Mouse (Mus musculus) liver, adult 2 months (tissue): ENCODE measurements around the gene Grik3. TPM values are rescaled to one million over a fixed set of nuclear protein-coding genes. Genes with fewer than 3 reads are reported as not detected.

Experiments
- DNase-seq: peaks from one replicate; pipeline ENCODE4 v3.0.0-alpha.2; 2011; ENCODE audit warnings: low read depth, low spot score; ENCODE audit errors: extremely low read depth
- H3K27ac ChIP-seq: fragments of 200-500 bp; replicated peaks from 2 replicates; pipeline ENCODE4 v1.5.1; 2012; ENCODE audit warnings: low read depth, mild to moderate bottlenecking, control low read depth, inconsistent platforms, low read length; ENCODE audit not compliant: insufficient read depth
- H3K27me3 ChIP-seq: fragments of 200-500 bp; 2 replicates; pipeline ENCODE4 v1.6.1; 2012; ENCODE audit warnings: mild to moderate bottlenecking, moderate library complexity, low read length, inconsistent platforms; ENCODE audit not compliant: control insufficient read depth, insufficient read depth
- H3K36me3 ChIP-seq: fragments of 200-500 bp; 2 replicates; pipeline ENCODE4 v1.6.1; 2012; ENCODE audit warnings: low read length, inconsistent platforms; ENCODE audit not compliant: control insufficient read depth, insufficient read depth
- H3K4me1 ChIP-seq: fragments of 200-500 bp; 2 replicates; pipeline ENCODE4 v1.6.1; 2011; ENCODE audit warnings: low read length; ENCODE audit not compliant: control insufficient read depth, insufficient read depth
- H3K4me3 ChIP-seq: fragments of 200-500 bp; 2 replicates; pipeline ENCODE4 v1.5.1; 2011; ENCODE audit warnings: low read depth, mild to moderate bottlenecking, control low read depth, low read length, moderate library complexity; ENCODE audit not compliant: insufficient read depth
- H3K79me2 ChIP-seq: fragments of 200-500 bp; 2 replicates; pipeline ENCODE4 v1.6.1; 2012; ENCODE audit warnings: inconsistent platforms, mild to moderate bottlenecking, low read length, moderate library complexity; ENCODE audit not compliant: control insufficient read depth, insufficient read depth
- H3K9ac ChIP-seq: fragments of 200-500 bp; 2 replicates; pipeline ENCODE4 v1.6.1; 2012; ENCODE audit warnings: low read depth, mild to moderate bottlenecking, control low read depth, inconsistent platforms, low read length
- CTCF ChIP-seq: fragments of 200-500 bp; IDR thresholded peaks from 2 replicates; pipeline ENCODE4 v1.5.1; 2011; ENCODE audit warnings: low read depth, low read length, control low read depth
- POLR2A ChIP-seq: fragments of 200-500 bp; IDR thresholded peaks from 2 replicates; pipeline ENCODE4 v1.6.1; 2011; ENCODE audit warnings: low read length, control low read depth; ENCODE audit not compliant: insufficient read depth; ENCODE audit errors: extremely low read depth
- WGBS: fragments of 180-500 bp; shearing (Covaris S2); methylation state at CpG from one replicate; pipeline ENCODE4 v1.1.7; 2018; 5-methylcytosine and 5-hydroxymethylcytosine counted together
- polyA plus RNA-seq: library from polyadenylated mRNA; depleted of rRNA; stranded (reverse); fragments of >200 nt; gene quantifications from 2 replicates; pipeline ENCODE4 v1.2.3, GENCODE M21; 2012
- total RNA-seq: library from RNA; depleted of rRNA; stranded (reverse); fragments of >200 nt; gene quantifications from 2 replicates; pipeline ENCODE4 v1.2.3, GENCODE M21; 2014

The Grik3 gene
- total and polyA plus RNA-seq, 2 experiments = 0.04 TPM; not detected in 1

DNA sequence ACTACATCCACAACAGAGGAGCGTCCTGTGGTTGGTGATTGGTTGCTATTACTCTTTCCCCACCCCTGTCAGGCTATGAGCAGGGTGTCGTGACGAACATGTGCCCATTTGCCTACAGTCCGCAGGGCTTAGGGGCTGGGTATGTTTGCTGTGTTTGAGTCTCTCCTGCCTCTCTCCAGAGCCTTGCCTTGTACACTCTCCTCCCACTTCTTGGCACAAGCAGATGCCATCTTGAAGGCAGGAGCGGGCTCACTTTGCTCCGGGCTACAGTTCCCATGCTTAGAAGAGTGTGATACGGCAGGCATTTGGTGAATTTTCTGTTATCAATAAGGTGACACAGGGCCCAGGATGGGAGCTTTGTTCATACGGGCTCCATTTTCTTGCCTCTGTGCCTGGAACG is 104.5 kb downstream of the Grik3 start:
- Histone ChIP-seq H3K4me1 (no peaks in the 10 kb centered on the region), H3K4me3 (no peak overlapping the region), H3K27me3 (no peaks in the 10 kb centered on the region), H3K9ac (no peak overlapping the region), H3K79me2 (no peaks in the 10 kb centered on the region), H3K36me3 (no peaks in the 10 kb centered on the region), H3K27ac (no peak overlapping the region)
- WGBS = 80% methylated on average over 9 of the region's 9 CpGs
- no peak for DNase-seq
- TF ChIP-seq CTCF (no peak), POLR2A (no peak)

DNA sequence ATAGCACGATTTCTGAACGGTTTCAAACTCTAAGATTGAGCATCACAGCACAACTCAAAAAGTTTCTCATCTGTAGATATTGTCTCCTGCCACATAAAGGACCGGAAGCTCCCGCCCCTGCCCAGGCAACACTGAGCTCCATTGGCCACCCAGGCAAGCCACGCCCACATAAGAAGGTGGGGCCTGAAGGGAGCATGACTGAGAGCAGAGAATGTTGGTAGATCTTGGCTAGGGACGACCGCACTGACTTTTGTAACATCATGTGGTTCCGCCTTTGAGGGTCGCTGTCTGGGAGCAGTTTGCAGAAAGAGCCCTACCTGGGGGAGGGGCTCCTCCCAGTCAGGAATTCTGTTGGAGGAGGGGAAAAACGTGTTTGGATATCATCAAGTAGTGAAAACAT is 108.2 kb downstream of the Grik3 start:
- no peaks in the 10 kb centered on the region for H3K36me3 ChIP-seq
- 35% methylated on average over 10 of the region's 10 CpGs for WGBS
- H3K79me2 ChIP-seq = no peaks in the 10 kb centered on the region
- DNase-seq = no peak
- H3K4me1 ChIP-seq = no peaks in the 10 kb centered on the region
- H3K9ac ChIP-seq = no peak overlapping the region
- H3K27me3 ChIP-seq = no peaks in the 10 kb centered on the region
- H3K4me3 ChIP-seq = no peak overlapping the region
- H3K27ac ChIP-seq = no peak overlapping the region
- TF ChIP-seq POLR2A = no peak
- TF ChIP-seq CTCF = no peak

DNA sequence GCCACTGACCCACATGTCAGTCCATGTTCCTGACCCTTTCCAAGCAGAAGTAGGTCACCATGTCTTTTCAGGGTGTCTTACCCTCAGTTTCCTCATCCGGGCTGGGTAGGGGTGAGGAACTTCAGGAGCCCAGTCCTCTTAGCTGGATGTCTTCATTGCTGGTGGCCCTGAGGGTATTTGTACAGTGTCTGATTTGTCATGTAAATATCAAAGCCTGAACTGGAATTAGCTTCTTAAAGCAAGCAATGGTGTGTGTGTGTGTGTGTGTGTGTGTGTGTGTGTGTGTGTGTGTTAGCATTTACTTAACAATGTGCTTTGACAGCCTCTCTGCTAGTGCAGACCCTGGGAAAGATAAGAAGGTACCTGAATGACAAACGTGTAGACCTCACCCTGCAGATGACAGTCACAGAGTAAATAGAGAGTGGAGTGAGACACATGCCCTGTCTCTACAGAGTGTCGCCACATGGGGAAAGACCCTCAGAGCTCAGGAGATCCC is 109.1 kb downstream of the Grik3 start:
- Histone ChIP-seq H3K4me3 (no peak overlapping the region), H3K9ac (no peak overlapping the region), H3K27ac (no peak overlapping the region), H3K27me3 (no peaks in the 10 kb centered on the region), H3K79me2 (no peaks in the 10 kb centered on the region), H3K36me3 (no peaks in the 10 kb centered on the region), H3K4me1 (no peaks in the 10 kb centered on the region)
- 38% methylated on average over 3 of the region's 3 CpGs for WGBS
- no peak for DNase-seq
- TF ChIP-seq POLR2A (no peak), CTCF (no peak)

- no peaks in the 10 kb centered on the region for H3K79me2 ChIP-seq
- no peaks in the 10 kb centered on the region for H3K4me1 ChIP-seq
- H3K4me3 ChIP-seq = no peak overlapping the region
- H3K27me3 ChIP-seq = no peaks in the 10 kb centered on the region
- no peak overlapping the region for H3K27ac ChIP-seq
- WGBS = 39% methylated on average over 8 of the region's 8 CpGs
- H3K36me3 ChIP-seq = no peaks in the 10 kb centered on the region
- TF ChIP-seq POLR2A = no peak
- no peak overlapping the region for H3K9ac ChIP-seq
- DNase-seq = no peak
Measured at GRCm38 (mm10) chr4:125600642-125601041, 110.1 kb downstream of the Grik3 start.

- no peaks in the 10 kb centered on the region for H3K79me2 ChIP-seq
- DNase-seq = no peak
- H3K9ac ChIP-seq = no peak overlapping the region
- H3K36me3 ChIP-seq = no peaks in the 10 kb centered on the region
- no peaks in the 10 kb centered on the region for H3K4me1 ChIP-seq
- no peak overlapping the region for H3K4me3 ChIP-seq
- TF ChIP-seq CTCF (no peak), POLR2A (no peak)
- H3K27ac ChIP-seq = no peak overlapping the region
- WGBS = 62% methylated on average over 3 of the region's 3 CpGs
- no peaks in the 10 kb centered on the region for H3K27me3 ChIP-seq
Measured at GRCm38 (mm10) chr4:125601301-125601700, 110.8 kb downstream of the Grik3 start.

- TF ChIP-seq CTCF (no peak), POLR2A (no peak)
- no peak for DNase-seq
- Histone ChIP-seq H3K27me3 (0 out of 2 replicates have a peak, but pooled peaks cover under 1% of the 10 kb centered on the region), H3K4me3 (no peak overlapping the region), H3K9ac (no peak overlapping the region), H3K27ac (no peak overlapping the region), H3K36me3 (no peaks in the 10 kb centered on the region), H3K4me1 (no peaks in the 10 kb centered on the region), H3K79me2 (no peaks in the 10 kb centered on the region)
- WGBS = 55% methylated on average over 7 of the region's 7 CpGs
Measured at GRCm38 (mm10) chr4:125604494-125604893, 114.0 kb downstream of the Grik3 start.
